Mouse (Mus musculus): Measurements from ENCODE around the gene Kctd12.

The Kctd12 gene

DNA sequence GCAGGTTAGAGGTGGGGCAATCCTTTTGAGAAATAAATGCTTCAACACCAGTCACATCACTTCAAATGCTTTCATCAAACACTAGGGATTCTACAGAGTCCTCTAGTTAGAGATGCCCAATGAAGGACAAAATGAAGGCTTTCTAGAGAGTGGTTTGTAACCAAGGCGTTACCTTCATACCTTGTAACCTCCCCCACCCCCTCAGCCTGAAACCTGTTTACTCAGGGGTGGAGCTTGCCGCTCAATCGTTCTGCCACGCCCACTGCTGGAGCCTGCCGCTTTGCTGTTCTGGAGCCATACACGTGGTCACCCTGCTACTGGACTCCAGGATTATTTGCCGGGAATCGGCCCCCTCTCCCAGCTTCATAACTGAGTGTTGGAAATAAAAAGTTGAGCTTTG, 28.9 kb downstream of the Kctd12 start:
- DNase-seq: no peak

- DNase-seq: no peak
Observed at GRCm38 (mm10) chr14:102951974-102952373, 30.5 kb downstream of the Kctd12 start.

- no peak for DNase-seq
Observed at GRCm38 (mm10) chr14:102947796-102948195, 34.6 kb downstream of the Kctd12 start.

DNA sequence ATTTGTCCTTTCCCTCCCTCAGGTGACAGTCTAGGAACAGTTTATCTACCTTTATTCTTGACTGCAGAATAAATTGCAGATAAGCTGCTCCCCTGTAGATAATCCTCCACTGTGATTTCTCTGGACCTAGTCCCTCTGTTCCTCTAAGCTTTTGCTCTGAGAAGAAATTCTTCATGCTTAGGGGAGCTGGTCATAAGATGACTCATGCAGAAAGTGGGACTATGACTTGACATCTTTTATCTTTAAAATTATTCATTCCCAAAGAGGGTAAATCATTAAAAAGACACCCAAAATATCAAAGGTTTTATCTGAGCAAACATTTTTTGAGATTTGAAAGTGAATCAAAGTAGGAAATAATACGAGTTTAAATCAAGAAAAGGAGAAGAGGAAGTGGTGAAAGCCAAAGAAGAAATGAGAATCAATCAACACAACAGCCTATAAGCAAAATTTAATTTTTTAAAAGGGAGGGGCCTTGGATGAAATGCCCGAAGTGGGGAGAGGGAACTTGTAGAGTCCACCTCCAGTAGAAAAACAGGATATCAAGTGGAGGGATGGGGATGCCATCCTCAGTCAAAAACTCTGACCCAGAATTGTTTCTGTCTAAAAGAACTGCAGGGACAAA, 40.1 kb downstream of the Kctd12 start:
- DNase-seq: no peak

DNA sequence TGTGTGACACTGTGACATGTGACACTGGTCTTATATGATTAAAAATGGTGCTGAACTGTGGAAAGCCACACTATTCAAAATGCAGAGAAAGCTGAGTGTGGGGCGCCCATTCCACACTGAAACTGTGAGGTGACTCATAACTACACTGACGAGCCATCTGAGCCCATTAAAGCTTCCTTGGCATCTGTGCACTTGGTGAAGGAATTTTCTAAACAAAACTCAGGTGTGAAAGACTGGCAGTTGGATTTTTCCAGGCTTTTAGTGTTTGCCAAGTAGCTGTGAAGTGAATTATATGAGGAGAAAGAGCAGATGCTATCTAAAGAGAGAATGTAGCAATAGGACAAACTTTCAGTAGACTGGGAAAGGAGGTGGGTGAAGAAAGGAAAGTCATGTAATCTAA, 47.6 kb downstream of the Kctd12 start:
- no peak for DNase-seq

DNA sequence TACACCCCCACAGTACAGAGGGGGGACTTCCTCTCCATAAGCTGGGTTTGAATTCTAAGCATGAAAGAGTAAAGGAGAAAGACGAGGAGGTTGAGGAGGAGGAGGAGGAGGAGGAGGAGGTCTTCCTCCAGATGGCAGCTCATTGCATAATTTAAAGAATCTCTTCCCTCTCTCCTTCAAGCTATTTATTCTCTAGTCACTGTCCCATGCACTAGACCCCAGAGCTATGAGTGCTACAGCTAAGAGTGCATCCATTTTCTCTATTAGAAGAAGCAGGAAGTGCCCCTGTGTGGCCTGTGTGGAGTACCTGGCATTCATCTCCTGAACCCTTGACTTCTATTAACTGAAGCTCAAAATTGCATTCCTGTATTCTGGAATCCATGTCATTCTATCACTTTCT, 51.5 kb downstream of the Kctd12 start:
- no peak for DNase-seq

GRCm38 (mm10) chr14:102929545-102929944, 52.9 kb downstream of the Kctd12 start:
- no peak for DNase-seq

GRCm38 (mm10) chr14:102927847-102928466, 54.5 kb downstream of the Kctd12 start:
- no peak for DNase-seq

All from kidney, adult 18-20 months (tissue).